Mouse (Mus musculus) lung, postnatal 25 days (tissue): ENCODE results near the gene Lamb3.
A peak's percentile ranks its signal among the peaks of the same experiment; 100 is the strongest.

ENCODE experiments used
- DNase-seq: peaks from one replicate; pipeline ENCODE4 v3.0.0; 2022; ENCODE audit warnings: low spot score

Gene Lamb3

DNA sequence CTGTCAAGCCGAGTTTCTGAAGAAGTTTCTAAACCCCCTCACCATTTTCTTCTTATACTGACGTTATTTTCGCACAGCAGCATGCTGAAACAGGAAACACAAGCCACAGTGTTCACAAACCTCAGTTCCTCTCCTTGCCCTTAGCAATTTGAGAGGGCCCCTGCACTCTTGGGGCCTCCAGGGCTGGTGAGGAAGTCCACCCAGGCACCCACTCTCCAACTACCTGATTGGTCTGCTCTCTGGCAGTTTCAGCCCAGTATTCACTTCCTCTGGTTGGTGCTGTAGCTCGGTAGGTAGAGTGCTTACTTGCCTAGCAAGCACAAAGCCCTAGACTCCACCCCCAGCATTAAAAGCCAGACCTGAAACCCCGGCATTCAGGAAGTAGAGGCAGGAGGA, 6.1 kb upstream of the Lamb3 start, which contains the start of gene Traf3ip3:
Gene Traf3ip3, minus strand, starts transcription at position 321 of the 396 bp plus-strand sequence.
- DNase-seq, result peak; percentile 85

DNA sequence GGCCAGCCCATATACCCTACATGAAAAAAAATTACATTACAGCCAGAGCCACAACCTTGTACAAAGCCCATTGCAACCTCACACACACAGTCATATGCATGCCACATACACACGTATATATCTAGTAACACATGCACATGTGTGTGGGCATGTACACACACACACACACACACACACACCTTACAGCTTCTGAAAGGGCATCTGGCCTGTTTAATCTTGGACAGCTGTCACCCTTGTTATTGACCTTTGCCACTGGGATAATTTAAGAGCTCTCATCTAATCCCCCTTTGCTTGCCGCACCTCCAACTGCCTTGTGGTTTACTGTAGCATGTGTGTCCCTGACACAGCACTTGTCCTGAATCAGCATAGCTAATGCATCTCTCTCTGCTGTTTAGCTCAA, 3.7 kb upstream of the Lamb3 start:
- no peak for DNase-seq

DNA sequence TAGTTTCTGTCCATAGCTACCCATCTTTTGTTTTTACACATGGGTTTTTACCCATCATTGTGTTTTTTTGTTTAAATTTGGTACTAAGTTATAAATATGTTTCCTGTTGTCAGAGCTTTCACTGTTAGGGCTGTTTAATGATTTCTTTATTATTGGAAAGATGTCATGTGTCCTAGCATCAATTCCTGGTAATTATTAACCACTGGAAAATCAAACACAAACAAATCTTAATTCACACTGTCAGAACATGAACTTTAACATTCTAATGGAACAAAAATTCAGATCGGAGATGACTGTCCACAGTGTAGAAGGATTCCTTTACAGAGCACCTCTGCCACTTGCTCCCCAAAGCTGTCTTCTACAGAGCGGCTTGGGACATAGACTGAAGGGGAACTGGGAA, 2.1 kb upstream of the Lamb3 start:
- DNase-seq, result no peak

DNA sequence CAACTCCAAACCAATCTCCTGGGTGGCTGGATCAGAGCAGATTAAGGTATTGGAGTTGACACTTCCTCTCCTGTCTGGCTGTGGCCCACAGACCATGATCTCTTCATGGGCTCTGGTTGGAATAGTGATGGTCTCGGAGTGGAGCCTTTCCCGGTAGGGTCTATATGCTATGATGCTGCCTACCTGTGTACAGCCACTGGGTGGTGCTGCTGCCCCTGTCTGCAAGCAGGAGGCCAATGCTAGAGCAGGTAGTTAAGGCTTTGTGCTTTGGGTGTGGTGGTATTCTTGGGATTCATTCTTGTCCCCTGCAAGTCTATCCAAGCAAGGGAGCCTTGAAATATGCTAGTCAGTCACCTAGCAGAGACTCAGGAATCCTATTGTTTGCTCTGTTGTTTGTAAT, 679 bp downstream of the Lamb3 start:
- DNase-seq, result peak; percentile 44

DNA sequence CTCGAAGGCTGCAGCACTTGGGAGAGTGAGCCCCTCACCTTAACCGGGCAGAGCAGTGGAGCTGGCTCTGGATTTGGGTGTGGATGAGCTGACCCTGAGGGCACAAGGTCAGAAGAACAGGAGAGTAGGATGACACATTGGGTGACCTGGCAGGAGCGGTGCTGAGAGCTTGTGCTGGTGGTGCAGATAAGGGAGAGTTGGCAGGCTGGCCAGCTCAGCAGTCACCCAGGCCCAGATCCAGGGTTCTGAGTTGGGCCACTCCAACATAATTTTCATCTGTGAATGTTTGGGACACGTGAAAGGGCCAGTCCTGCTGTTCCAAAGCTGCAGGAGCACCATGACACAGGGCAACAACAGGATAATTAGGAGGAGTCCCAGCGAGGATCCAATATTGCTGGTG, 3.9 kb downstream of the Lamb3 start:
- DNase-seq, result no peak

DNA sequence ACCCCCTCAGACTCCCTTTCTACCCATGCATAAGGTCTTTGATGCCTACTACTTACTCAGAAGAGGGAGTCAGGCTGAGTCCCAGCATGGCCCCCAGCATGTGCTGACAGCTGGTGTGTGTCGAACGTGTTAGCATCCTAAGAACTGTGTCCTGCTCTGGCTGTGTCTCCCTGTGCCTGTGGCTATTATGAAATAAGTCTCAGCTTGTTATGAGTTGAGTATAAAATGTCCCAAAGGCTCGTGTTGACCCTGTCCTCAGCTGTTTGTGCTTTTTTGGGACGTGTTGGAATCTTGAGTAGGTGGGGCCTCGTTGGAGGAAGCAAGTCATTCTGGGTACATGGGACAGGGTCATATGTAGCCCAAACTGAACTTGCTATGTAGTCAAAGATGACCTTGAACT, 6.6 kb downstream of the Lamb3 start:
- peak; percentile 40 for DNase-seq

DNA sequence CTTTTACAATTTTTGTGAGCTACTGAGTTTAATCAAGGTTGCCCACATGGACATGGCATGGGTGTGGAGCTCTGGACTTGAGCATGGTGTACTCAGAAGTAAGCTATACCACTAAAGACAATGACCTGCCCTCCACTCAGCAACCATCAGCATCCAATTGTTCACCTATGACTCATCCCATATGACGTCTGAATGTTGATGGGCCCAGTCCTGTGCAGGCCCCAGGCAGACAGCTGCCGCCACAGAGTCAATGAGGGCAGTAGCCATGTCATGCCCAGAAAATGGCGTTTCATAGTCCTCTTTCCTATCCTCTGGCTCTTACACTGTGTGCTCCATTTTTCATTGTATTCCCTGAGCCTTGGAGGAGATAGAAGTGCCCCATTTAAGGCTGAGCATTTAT, 8.5 kb downstream of the Lamb3 start:
- no peak for DNase-seq

DNA sequence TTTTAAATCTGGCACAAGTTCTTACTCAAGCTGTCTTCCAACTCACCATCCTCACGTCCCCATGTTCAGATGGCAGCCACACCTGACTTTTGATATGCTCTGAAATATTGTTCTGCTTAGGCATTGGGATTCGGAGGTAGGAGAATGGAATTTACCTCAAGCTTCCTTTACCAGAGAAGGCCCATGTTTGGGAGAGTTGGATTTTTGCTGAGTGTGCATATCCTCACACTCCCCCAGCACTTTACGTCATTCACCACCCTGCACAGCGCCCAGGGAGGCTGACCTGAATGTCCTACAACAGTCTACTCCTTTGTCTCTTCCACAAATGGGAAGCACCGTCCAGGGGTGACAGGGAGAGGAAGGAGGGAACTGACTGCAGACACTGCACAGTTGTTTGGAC, 12.9 kb downstream of the Lamb3 start:
- DNase-seq, result no peak

DNA sequence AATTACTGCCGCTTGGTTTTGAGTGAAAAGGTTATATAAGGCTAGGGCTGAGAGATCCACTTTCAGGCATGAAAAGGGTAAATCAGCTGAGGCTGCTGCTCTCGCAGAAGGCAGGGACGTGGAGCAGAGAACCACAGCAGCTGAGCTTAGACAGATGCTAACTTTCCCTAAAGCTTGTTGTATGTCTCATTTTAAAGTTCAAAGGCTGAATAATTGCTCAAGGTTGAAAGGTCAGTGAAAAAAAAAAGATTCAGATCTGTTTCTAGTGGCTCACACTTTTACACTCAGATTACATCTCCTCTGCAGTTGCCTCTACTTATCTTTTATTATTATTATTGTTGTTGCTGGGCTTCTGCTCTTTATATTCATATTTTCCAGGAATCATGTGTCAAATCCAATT, 18.0 kb downstream of the Lamb3 start:
- DNase-seq, result no peak

DNA sequence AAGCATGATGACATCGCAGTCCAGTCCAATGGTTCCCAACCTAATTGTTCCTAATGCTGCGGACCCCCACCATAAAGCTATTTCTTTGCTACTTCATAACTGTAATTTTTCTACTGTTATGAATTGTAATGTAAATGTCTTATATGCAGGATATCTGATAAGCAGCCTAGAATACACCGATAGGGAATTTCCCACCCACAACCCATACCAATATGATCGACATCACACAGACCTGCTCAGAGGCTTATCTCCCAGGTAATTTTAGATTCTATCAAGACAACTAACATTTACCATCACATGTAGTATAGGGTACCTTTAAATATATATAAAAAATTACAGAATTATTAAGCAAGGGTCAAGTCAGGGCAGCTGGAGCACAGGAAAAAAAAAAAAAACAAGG, 18.6 kb downstream of the Lamb3 start:
- DNase-seq, result no peak

DNA sequence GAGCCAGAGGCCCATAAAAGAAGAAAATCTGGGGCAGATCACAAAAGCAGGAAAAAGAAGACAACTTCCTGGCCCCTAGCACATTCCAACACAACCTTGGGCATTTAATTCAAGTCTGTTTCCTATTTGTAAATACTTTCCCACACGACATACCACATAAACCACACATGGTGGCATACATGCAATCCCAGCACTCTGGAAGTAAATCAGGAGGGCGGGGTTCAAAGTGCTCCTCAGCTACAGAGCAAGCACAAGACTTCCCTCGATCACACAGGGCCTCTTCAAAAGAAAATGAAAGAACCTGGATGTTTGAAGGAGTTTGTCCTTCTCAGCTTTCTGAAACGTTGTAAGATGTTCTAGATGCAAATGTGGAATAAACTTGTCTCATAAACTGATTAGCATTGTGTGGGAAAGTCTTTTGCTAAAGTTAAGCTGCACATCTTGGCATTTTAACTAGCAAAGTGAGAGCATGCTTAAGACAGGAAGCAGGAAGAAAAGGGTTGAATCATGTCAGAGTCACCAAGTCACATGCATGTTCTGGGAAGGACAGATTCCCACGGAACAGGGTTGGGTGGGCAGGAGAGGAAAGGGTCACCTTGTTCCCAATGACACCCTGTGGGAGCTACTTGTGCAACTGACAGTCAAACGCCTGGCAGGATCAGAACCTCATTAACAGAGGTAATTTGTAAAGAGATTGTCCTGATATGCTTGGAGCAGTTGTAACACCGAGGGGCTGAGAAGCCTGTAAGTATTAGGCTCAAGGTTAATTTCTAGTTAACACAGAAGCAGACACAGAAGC, 19.4 kb downstream of the Lamb3 start:
- no peak for DNase-seq

DNA sequence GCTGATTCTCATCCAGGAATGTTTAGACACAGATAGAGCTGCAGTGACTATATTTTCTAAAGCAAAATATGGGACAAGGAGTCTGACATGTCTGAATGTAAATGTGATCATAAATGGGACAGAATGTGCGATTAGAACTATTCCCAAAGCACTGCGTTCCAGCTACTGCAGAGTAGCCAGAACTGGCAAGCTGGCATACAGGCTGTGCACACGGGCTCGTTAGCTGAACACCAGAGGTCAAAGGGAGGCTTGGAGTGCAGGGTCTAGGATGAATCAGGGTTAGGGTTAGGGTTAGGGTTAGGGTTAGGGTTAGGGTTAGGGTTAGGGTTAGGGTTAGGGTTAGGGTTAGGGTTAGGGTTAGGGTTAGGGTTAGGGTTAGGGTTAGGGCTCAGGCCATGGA, 20.0 kb downstream of the Lamb3 start:
- no peak for DNase-seq

DNA sequence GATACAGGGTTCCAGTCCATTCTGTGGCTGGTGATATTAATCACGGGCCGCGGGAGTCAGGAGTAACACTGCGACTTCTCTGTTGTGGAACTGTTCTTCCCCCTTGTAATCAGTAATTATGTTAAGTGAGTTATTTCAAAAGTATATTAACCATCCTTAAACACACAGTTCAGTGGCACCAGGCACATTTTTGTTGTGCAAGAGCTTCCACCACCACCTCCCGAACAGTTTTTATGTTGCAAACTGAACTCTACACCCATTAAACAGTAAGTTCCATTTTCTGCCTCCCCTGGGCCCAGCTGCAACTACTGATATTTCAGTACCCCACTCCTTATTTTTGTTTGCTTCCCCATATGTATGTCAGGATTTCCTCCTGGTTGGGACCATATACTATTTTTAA, 22.1 kb downstream of the Lamb3 start:
- DNase-seq, result no peak

DNA sequence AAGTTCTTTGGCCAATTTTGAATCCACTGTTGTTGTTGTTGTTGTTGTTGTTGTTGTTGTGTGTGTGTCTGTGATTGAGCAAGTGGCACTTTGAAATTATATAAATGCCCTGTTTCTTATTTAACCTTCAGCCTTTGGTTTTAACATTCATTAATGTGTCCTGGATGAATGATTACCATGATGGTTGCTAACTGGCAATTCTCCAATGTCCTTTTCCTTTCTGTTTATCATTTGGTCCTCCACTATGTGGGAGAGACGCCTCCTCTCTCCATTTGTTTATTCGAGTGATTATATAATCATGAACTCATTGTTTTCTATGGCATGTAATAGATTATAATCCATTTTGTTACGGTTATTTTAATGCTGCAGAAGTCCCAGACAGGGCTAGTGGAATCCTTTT, 23.0 kb downstream of the Lamb3 start:
- DNase-seq, result no peak

DNA sequence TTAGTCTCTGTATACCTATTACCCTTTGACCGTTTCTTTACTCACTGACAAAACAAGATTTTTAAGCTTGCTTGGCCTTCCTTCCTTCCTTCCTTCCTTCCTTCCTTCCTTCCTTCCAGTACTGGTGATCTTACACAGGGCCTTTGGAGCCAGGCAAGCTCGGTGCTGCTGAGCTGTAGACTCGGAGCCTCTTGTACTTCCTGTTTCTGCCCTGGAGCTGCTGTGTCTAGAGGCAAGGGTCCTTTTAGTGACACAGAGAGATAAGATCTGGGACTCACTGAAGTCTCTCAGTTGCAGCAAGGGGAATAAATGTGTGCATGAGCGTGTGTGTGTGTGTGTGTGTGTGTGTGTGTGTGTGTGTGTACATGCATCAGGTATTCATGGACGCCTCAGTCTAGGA, 23.4 kb downstream of the Lamb3 start:
- no peak for DNase-seq

DNA sequence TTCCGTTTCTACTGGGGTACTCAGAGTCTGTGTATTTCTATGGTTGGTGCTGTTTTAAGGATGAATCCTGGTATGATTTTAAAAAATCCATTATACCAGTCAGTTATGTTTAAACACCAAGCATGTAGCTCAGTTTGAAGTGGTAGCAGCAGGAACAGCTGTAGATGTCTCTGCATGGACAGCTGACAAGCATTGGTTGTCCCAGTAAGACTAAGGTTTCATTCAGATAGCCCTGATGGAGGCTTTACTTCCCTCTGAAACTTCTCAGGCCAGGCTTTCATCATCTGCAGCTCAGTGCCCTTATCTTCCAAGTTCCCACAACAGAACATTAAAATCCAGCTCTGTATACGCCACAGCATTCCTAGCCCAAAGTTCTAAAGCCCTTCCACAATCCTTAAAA, 25.2 kb downstream of the Lamb3 start:
- DNase-seq, result no peak

DNA sequence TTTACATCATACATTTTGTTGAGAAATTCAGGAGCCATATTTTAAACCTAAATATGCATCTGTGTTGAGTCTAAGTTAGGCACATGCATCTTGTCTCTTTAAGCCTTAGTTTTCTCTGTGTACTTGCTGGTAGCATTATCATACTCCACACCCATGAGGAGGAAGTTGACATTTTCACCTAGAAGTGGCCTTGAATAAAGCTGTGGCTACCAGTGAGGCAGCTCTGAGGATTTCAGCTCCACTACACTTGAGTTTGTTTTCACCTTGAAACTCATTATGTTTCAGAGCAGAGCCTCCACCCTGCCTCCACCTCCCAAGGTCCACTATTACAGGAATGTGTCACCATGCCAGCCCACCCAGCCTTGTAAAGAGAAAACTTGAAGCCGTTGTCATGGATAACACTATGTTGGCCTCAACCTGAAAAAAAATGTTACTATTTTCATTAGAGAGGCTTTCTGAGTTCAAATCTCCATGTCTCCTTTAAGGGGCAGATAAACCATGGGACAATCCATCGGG, 26.7 kb downstream of the Lamb3 start:
- no peak for DNase-seq

DNA sequence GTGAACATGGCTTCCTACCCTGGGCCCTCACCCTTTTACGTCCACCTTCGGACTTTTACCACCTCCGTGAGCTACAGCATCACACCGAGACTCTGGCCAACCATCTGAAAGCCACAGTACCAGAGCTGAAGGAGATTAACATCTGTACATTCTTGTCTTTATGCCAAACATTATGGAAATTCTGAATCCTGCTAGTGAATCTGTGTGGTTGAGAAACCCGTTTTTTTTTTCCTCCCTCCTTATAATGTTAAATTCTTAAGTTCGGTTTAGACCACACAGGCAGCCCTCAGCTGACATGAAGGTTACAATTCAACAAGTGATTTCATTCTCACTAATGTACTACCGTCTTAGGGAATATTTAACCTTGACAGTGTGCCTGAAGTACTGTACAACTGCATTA, 27.4 kb downstream of the Lamb3 start:
- no peak for DNase-seq

DNA sequence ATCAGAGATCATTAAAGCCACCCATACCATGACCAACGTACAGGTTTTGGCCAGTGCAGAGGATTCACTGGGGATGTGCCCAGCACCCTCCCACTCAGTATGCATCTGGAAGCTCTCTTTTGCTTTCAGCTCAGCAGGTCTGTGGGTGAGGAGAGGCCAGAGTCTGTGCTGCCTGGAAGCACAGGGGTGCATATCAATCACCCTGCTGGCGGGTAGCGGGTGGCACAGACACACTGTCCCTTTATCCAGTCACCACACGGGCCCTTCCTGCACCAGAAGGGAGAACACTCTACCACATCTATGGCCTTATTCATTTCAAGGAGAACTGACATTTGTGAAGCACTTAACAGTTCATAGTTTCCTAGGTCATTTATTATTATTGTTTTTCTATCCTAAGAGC, 30.9 kb downstream of the Lamb3 start:
- no peak for DNase-seq

DNA sequence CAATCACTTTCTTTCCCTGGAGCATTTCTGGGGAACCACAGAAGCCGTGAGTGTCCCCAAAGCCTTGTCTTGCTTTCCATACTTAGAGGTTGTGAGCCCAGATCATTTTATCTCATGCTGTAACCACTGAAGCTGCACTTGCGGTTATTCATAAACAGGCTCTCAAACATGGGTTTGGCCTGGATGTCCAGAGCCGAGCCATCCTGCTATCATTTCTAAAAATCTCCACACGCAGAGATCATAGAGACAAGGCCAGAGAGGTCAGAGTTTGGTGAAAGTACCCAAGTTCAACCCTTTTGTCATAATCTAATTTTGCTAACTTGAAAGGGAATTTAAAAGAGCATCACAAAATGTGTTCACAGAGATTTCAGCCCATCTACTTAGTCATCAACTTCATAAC, 33.9 kb downstream of the Lamb3 start:
- DNase-seq, result no peak

DNA sequence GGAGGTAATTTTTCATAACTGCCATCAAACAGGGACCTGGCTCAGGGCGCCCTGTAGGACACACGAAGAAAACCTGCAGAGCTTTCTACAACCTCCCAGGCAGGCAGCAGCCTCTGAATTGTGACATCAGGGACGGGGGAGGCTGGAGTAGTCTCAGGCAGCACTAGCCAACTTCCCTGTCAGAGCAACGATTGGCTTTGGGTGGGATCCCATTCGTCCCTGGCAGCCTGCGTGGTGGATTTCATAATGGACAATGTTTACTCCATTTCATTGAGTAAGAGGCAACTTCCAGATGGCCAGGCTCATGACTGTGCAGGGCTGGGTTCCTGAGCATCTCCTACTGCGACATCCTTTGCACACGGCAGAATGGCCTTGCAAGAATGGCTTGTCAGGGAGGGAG, 34.7 kb downstream of the Lamb3 start:
- DNase-seq, result peak; percentile 87

DNA sequence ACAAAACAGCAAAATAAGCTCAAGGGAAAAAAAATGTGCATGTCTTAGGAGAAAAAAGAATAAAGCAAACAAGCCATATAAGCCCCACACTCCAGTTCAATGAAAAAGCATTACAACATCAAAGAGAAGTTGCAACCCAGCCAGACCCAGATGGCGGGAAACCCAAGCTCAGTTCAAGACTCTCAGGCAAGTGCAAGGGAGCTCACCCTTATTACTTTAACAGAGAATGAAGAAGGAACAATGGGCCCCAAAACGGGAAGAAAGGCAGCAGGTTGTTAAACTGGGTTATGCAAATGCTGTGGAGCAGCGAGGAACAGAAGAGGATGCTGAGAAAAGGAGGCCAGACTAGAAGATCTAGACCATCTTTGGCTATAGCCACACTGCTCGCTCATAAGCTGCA, 35.4 kb downstream of the Lamb3 start:
- no peak for DNase-seq

DNA sequence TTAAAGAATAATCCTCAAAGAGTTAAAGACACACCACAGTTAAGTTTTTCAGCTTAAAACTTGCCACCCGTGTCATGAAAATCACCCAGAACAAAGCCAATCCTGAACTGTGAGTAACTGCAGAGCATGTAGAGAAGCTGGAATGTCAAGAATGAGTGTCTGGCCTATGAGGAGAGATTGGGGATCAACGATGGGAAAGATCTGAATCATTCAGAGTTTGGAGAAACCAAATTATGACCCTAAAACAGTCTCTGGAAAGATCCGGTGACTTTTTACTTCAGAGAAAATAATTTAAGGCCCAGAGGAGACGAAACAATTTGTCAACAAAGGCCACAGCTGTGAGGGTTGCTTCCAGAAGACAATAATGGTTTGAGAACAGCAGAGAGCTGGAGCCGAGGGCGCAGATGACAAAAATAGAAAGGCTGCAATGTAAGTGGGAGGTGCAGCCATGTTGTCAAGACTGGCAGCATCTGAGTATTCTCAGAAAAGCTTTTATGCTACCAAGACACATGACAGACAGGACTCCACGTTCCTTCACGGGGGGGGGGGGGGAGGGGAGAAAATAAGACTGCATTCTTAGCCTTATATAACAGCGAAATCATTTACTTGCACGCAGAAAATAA, 36.2 kb downstream of the Lamb3 start:
- no peak for DNase-seq

DNA sequence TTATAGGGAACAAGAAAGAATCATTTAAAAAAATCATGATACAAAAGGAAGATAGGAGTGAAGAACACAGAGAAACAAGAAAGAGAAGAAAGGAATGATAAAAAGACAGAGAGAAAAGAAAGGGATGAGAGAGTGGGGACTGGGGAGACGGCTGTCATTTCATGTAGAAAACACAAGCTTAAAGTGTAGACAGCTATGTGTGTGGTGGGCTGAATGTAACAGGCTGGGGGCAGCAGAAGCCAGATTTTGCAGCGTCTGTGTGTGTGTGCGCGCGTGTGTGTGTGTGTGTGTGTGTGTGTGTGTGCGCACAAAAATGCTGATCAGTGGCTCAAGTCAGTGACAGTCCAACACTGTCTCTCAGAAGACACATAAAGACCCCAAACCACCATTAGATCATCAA, 36.7 kb downstream of the Lamb3 start:
- no peak for DNase-seq
